Mouse (Mus musculus): ENCODE results near the gene Unc13b.

- TF ChIP-seq GATA1 (IDR thresholded peaks at IDR 0.05; ENCODE audit: low read length) (no peak), TAL1 (IDR thresholded peaks at IDR 0.05; ENCODE audit: low read length) (no peak)
Measured at GRCm38 (mm10) chr4:43074923-43075322, 16.2 kb downstream of the Unc13b start.
